In the genomic region with DNA sequence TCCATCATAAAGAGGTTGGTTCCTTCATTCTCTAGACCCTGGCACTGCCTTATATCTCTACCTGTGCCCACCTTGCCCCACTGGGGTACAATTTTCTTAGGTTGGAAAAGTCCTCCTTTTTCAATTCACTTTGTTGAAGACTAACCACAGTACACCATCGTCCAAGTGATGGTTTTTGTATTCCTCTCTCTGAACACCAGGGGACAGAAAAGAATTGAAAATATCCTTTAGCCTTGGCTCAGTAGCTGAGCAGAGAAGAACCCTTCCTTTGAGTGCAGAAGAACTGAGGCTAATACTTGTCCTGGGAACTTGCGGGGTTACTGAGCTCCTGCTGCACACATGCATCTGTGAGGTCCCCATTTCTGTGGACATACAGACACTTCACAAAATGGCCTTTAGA, we compare ENCODE assay signal across 26 mouse cellular contexts. TPM values are rescaled to one million over a fixed set of nuclear protein-coding genes. Genes with fewer than 3 reads are reported as not detected.
DNase-seq lines count a peak whose midpoint lies in the region; ATAC-seq and TF ChIP-seq lines count a peak whose summit lies in the region.
"Had no signal": no experiment of that assay in that cellular context is flagged by ENCODE, and none has a peak within 500 bp of the region (broad histone marks: within the 10 kb centered on the region; RNA-seq: fewer than 3 reads in every experiment).

No protein-coding gene starts in this region.

- H3K9me3 ChIP-seq in CH12.LX (replicated peaks; ENCODE audit: low read length): no peaks in the 10 kb centered on the region
- no peaks in the 10 kb centered on the region for H3K9me3 ChIP-seq in MEL (replicated peaks; ENCODE audit: insufficient read depth, low read length)
- H3K9me3 ChIP-seq: embryonic facial prominence, embryonic 12.5 days; forebrain, embryonic 15.5 days; G1E; hindbrain, embryonic 13.5 days had no signal

- intact Hi-C loops in left cerebral cortex, adult 2 months (cut with DNase I): no loop called here

- TF ChIP-seq POLR2A in kidney, adult 2 months (IDR thresholded peaks at IDR 0.05; ENCODE audit: low read depth, low read length): no peak
- TF ChIP-seq POLR2A in CH12.LX (IDR thresholded peaks at IDR 0.05; ENCODE audit: low read depth, low read length): no peak
- TF ChIP-seq POLR2A in MEL (IDR thresholded peaks at IDR 0.05; ENCODE audit: control insufficient read depth in 1 of 2, insufficient read depth in 1 of 2, low read depth in 1 of 2, low read length in 2 of 2, poor library complexity in 1 of 2): no peak

- in situ Hi-C loops in CH12.LX (cut with MboI; ENCODE audit: low pct_ligation_motif_present, low pct_unique_long_range_greater_than_20kb, low sequenced_read_pairs): no loop called here

- H3K27ac ChIP-seq in kidney, adult 2 months (ENCODE audit: insufficient read depth, low read depth, low read length): no peak overlapping the region
- no peak overlapping the region for H3K27ac ChIP-seq in left cerebral cortex, adult 2 months
- H3K27ac ChIP-seq in CH12.LX (ENCODE audit: insufficient read depth, low read depth): no peak overlapping the region
- no peak overlapping the region for H3K27ac ChIP-seq in MEL (ENCODE audit: control insufficient read depth, low read depth, low read length)
- H3K27ac ChIP-seq: embryonic facial prominence, embryonic 12.5 days; forebrain, embryonic 15.5 days; hindbrain, embryonic 13.5 days; hindbrain, postnatal 0 days had no signal

- TF ChIP-seq EP300 in CH12.LX (IDR thresholded peaks at IDR 0.05; ENCODE audit: low read length): no peak
- no peak for TF ChIP-seq EP300 in MEL (IDR thresholded peaks at IDR 0.05; ENCODE audit: low read depth in 1 of 2, low read length in 2 of 2)

- WGBS in kidney, adult 2 months: 64% methylated on average over 2 of the region's 2 CpGs

- dilution Hi-C loops in CH12.LX (cut with MboI; ENCODE audit: extremely low pct_ligation_motif_present, extremely low pct_unique_long_range_greater_than_20kb, low sequenced_read_pairs): no loop called here

- H3K36me3 ChIP-seq in kidney, adult 2 months (ENCODE audit: control insufficient read depth, insufficient read depth, low read length): no peaks in the 10 kb centered on the region
- H3K36me3 ChIP-seq in CH12.LX (replicated peaks in 1 of 2; ENCODE audit: control insufficient read depth in 1 of 2, insufficient read depth in 1 of 2, low read length in 1 of 2): no peaks in the 10 kb centered on the region
- H3K36me3 ChIP-seq in MEL (ENCODE audit: control insufficient read depth in 1 of 2, insufficient read depth in 2 of 2, low read length in 2 of 2): no peaks in the 10 kb centered on the region
- H3K36me3 ChIP-seq: embryonic facial prominence, embryonic 12.5 days; forebrain, embryonic 15.5 days; G1E; hindbrain, embryonic 13.5 days had no signal

- ATAC-seq in frontal cortex, adult (ENCODE audit: low TSS enrichment): no peak
- ATAC-seq: forebrain, embryonic 15.5 days; hindbrain, postnatal 0 days had no signal

- no peaks in the 10 kb centered on the region for H3K27me3 ChIP-seq in kidney, adult 2 months (replicated peaks; ENCODE audit: control insufficient read depth, insufficient read depth, low read length)
- H3K27me3 ChIP-seq in CH12.LX (replicated peaks) (no peaks in the 10 kb centered on the region), MEL (ENCODE audit: control insufficient read depth in 1 of 2, insufficient read depth in 2 of 2, low read length in 2 of 2) (peaks cover 0 to 5% of the 10 kb centered on the region in 2 experiments; a peak in 3 of 4 replicates)
- H3K27me3 ChIP-seq: embryonic facial prominence, embryonic 12.5 days; forebrain, embryonic 15.5 days; hindbrain, embryonic 13.5 days had no signal

- H3K9ac ChIP-seq in CH12.LX (ENCODE audit: insufficient read depth, low read depth) (no peak overlapping the region), MEL (ENCODE audit: control insufficient read depth, low read depth, low read length, poor library complexity, severe bottlenecking) (no peak overlapping the region)
- H3K9ac ChIP-seq: embryonic facial prominence, embryonic 12.5 days; forebrain, embryonic 15.5 days; hindbrain, embryonic 13.5 days had no signal

- no peak overlapping the region for H3K4me3 ChIP-seq in kidney, adult 2 months (ENCODE audit: insufficient read depth, low read depth, low read length)
- H3K4me3 ChIP-seq in left cerebral cortex, adult 2 months: no peak overlapping the region
- H3K4me3 ChIP-seq in CH12.LX (replicated peaks in 1 of 3; ENCODE audit: low read depth in 2 of 3, low read length in 2 of 3, poor library complexity in 1 of 3) (no peak overlapping the region), MEL (ENCODE audit: control insufficient read depth in 1 of 2, insufficient read depth in 1 of 2, low read depth in 2 of 2, low read length in 2 of 2) (no peak overlapping the region)
- H3K4me3 ChIP-seq: embryonic facial prominence, embryonic 12.5 days; forebrain, embryonic 15.5 days; hindbrain, embryonic 13.5 days had no signal

- no peaks in the 10 kb centered on the region for H3K79me2 ChIP-seq in CH12.LX (replicated peaks; ENCODE audit: control insufficient read depth, extremely low read depth, insufficient read depth, poor library complexity, severe bottlenecking)
- no peaks in the 10 kb centered on the region for H3K79me2 ChIP-seq in MEL (ENCODE audit: control insufficient read depth, insufficient read depth, low read length, poor library complexity)

- peak; percentile 50 for DNase-seq in kidney, adult 2 months
- DNase-seq in kidney, adult 11 months: no peak
- DNase-seq in left cerebral cortex, adult 2 months (ENCODE audit: extremely low spot score in 1 of 2, low spot score in 2 of 2): no peak
- no peak for DNase-seq in left cerebral cortex, adult 8-10 months (ENCODE audit: low spot score in 2 of 2)
- DNase-seq in CH12.LX (ENCODE audit: extremely low read depth) (no peak), MEL (ENCODE audit: low read depth, low spot score) (no peak)
- DNase-seq: adrenal gland, postnatal 10 days; cerebellum, adult 11 months; cerebellum, adult 9-10 months; cerebellum, postnatal 25 days; gastrocnemius, postnatal 10 days; heart, postnatal 14 days had no signal

- H3K4me2 ChIP-seq in CH12.LX (ENCODE audit: insufficient read depth, low read depth, poor library complexity, severe bottlenecking): no peak overlapping the region
- H3K4me2 ChIP-seq: embryonic facial prominence, embryonic 12.5 days; forebrain, embryonic 15.5 days; hindbrain, embryonic 13.5 days had no signal

- H3K4me1 ChIP-seq in kidney, adult 2 months (ENCODE audit: control insufficient read depth, insufficient read depth, low read length): peaks cover 10% of the 10 kb centered on the region
- H3K4me1 ChIP-seq in CH12.LX (ENCODE audit: control insufficient read depth in 1 of 2, insufficient read depth in 2 of 2): peaks cover 0 to 4% of the 10 kb centered on the region in 2 experiments; a peak in 1 of 4 replicates
- H3K4me1 ChIP-seq in MEL (ENCODE audit: control insufficient read depth in 1 of 2, insufficient read depth in 2 of 2, low read length in 2 of 2): no peaks in the 10 kb centered on the region
- H3K4me1 ChIP-seq: embryonic facial prominence, embryonic 12.5 days; forebrain, embryonic 15.5 days; hindbrain, embryonic 13.5 days had no signal

- TF ChIP-seq CTCF in kidney, adult 2 months (conservative IDR thresholded peaks at IDR 0.05; ENCODE audit: insufficient read depth, insufficient read length, low read depth, low read length): 0 out of 2 replicates have a peak, but pooled peaks have one; percentile 26
- TF ChIP-seq CTCF in left cerebral cortex, adult 2 months (IDR thresholded peaks at IDR 0.05): peak; percentile 22
- TF ChIP-seq CTCF in CH12.LX (conservative IDR thresholded peaks at IDR 0.05 in 1 of 2, IDR thresholded peaks at IDR 0.05 in 1 of 2; ENCODE audit: low read depth in 2 of 2, low read length in 2 of 2): peak in 1 of 2 experiments; percentile 37; a peak in 2 of 4 replicates
- TF ChIP-seq CTCF in MEL (IDR thresholded peaks at IDR 0.05 in 2 of 3, conservative IDR thresholded peaks at IDR 0.05 in 1 of 3; ENCODE audit: control insufficient read depth in 1 of 3, insufficient read depth in 1 of 3, low read depth in 2 of 3, low read length in 3 of 3, poor library complexity in 1 of 3, severe bottlenecking in 1 of 3): peak in 1 of 3 experiments; percentile 18; a peak in 1 of 6 replicates

- peak; percentile 24 for TF ChIP-seq RAD21 in CH12.LX (IDR thresholded peaks at IDR 0.05; ENCODE audit: low read depth, low read length)
- peak; percentile 17 for TF ChIP-seq RAD21 in MEL (IDR thresholded peaks at IDR 0.05; ENCODE audit: low read depth, low read length)

RNA-seq across cellular contexts. Expression of gene Ces2f, which starts 2.5 kb away (rescaled TPM):
- 0.08 and 0.10 TPM in 2 replicates for polyA plus RNA-seq in kidney, adult 2 months (2012; rRNA removed)
- not detected for total RNA-seq in left cerebral cortex, adult 2 months (2021)
- not detected for total RNA-seq in left cerebral cortex, adult 8-10 months (2022)
- total RNA-seq in CH12.LX (2012; rRNA removed): 0.04 and 0.08 TPM in 2 replicates
- total RNA-seq in CH12.LX (2014; rRNA removed): 0.04 TPM in 1 of 2 replicates, not detected in the other
- polyA plus RNA-seq in CH12.LX (2012; ENCODE audit: insufficient read length, low read depth): not detected in 2 replicates
- total RNA-seq in MEL (2012; rRNA removed): not detected in 2 replicates
- polyA plus RNA-seq in MEL (2012; ENCODE audit: insufficient read depth in 1 of 2, insufficient read length in 2 of 2, low read depth in 1 of 2, low replicate concordance in 2 of 2, missing spikeins in 1 of 2): not detected
- total RNA-seq: adrenal gland, postnatal 10 days; gastrocnemius, postnatal 10 days; heart, adult 8-10 months; hematopoietic stem cell, adult 5-6 weeks; hindbrain, postnatal 0 days had no signal
- polyA plus RNA-seq: brain, embryonic 14.5 days; cortical plate, adult 2 months; embryonic facial prominence, embryonic 12.5 days; forebrain, embryonic 11.5 days; forebrain, embryonic 15.5 days; frontal cortex, adult 2 months; G1E; heart, embryonic 14.5 days; hindbrain, embryonic 13.5 days; hindbrain, postnatal 0 days had no signal

RNA-seq across cellular contexts. Expression of gene Ces2g, which starts 16.9 kb away (rescaled TPM):
- polyA plus RNA-seq in kidney, adult 2 months (2012; rRNA removed): 9.3 and 11.9 TPM in 2 replicates
- under 1 TPM in 1 of 2 experiments, not detected in 1; 0.34 TPM for total RNA-seq in left cerebral cortex, adult 2 months (2021)
- under 1 TPM; 0.13 to 0.51 (median 0.32) TPM for total RNA-seq in left cerebral cortex, adult 8-10 months (2022)
- total RNA-seq in CH12.LX (2012; rRNA removed) (0.17 and 0.30 TPM in 2 replicates), CH12.LX (2014; rRNA removed) (0.07 TPM in 1 of 2 replicates, not detected in the other), MEL (2012; rRNA removed) (95.3 and 105 TPM in 2 replicates)
- polyA plus RNA-seq in CH12.LX (2012; ENCODE audit: insufficient read length, low read depth) (0.11 and 0.14 TPM in 2 replicates), MEL (2012; ENCODE audit: insufficient read depth in 1 of 2, insufficient read length in 2 of 2, low read depth in 1 of 2, low replicate concordance in 2 of 2, missing spikeins in 1 of 2) (100 to 1,000 TPM in 1 of 2 experiments, not detected in 1; 195 TPM)
- polyA plus RNA-seq: embryonic facial prominence, embryonic 12.5 days; forebrain, embryonic 11.5 days; forebrain, embryonic 15.5 days; hindbrain, embryonic 13.5 days had no signal

RNA-seq across cellular contexts. Expression of gene Ces2e, which starts 18.6 kb away (rescaled TPM):
- polyA plus RNA-seq in kidney, adult 2 months (2012; rRNA removed): 19.7 and 20.3 TPM in 2 replicates
- not detected for total RNA-seq in left cerebral cortex, adult 2 months (2021)
- total RNA-seq in left cerebral cortex, adult 8-10 months (2022): under 1 TPM in 1 of 4 experiments, not detected in 3; 0.30 TPM
- total RNA-seq in CH12.LX (2012; rRNA removed) (0.04 TPM in 1 of 2 replicates, not detected in the other), CH12.LX (2014; rRNA removed) (0.11 TPM in 1 of 2 replicates, not detected in the other), MEL (2012; rRNA removed) (not detected in 2 replicates)
- polyA plus RNA-seq in CH12.LX (2012; ENCODE audit: insufficient read length, low read depth) (not detected in 2 replicates), MEL (2012; ENCODE audit: insufficient read depth in 1 of 2, insufficient read length in 2 of 2, low read depth in 1 of 2, low replicate concordance in 2 of 2, missing spikeins in 1 of 2) (not detected)
- total RNA-seq: gastrocnemius, postnatal 10 days; hematopoietic stem cell, adult 5-6 weeks; hindbrain, postnatal 0 days had no signal
- polyA plus RNA-seq: brain, embryonic 14.5 days; embryonic facial prominence, embryonic 12.5 days; forebrain, embryonic 11.5 days; forebrain, embryonic 15.5 days; frontal cortex, adult 2 months; G1E; hindbrain, embryonic 13.5 days; hindbrain, postnatal 0 days had no signal

RNA-seq across cellular contexts. Expression of gene Ces2h, which starts 56.0 kb away (rescaled TPM):
- polyA plus RNA-seq in kidney, adult 2 months (2012; rRNA removed): 0.48 and 0.53 TPM in 2 replicates
- not detected for total RNA-seq in left cerebral cortex, adult 2 months (2021)
- not detected for total RNA-seq in left cerebral cortex, adult 8-10 months (2022)
- not detected in 2 replicates for total RNA-seq in CH12.LX (2012; rRNA removed)
- total RNA-seq in CH12.LX (2014; rRNA removed): not detected in 2 replicates
- not detected in 2 replicates for polyA plus RNA-seq in CH12.LX (2012; ENCODE audit: insufficient read length, low read depth)
- total RNA-seq in MEL (2012; rRNA removed): not detected in 2 replicates
- not detected for polyA plus RNA-seq in MEL (2012; ENCODE audit: insufficient read depth in 1 of 2, insufficient read length in 2 of 2, low read depth in 1 of 2, low replicate concordance in 2 of 2, missing spikeins in 1 of 2)
- total RNA-seq: G1E; gastrocnemius, postnatal 10 days; heart, adult 8-10 months; heart, postnatal 14 days; hematopoietic stem cell, adult 5-6 weeks; hindbrain, postnatal 0 days had no signal
- polyA plus RNA-seq: brain, embryonic 14.5 days; cortical plate, adult 2 months; embryonic facial prominence, embryonic 12.5 days; forebrain, embryonic 11.5 days; forebrain, embryonic 15.5 days; frontal cortex, adult 2 months; G1E; gonadal fat pad, adult 2 months; heart, embryonic 14.5 days; hindbrain, embryonic 13.5 days; hindbrain, postnatal 0 days had no signal

Comparison
In these comparisons a context has a peak if more than half of its experiments do, and no peak if none do; other contexts are left out.
1. RNA of gene Ces2g, which starts 16.9 kb away (total RNA-seq): 95.3 to 105 TPM in MEL; 0.13 to 0.51 TPM in left cerebral cortex, adult 8-10 months, 0.34 TPM in left cerebral cortex, adult 2 months and 0.07 to 0.30 TPM in CH12.LX; every median in the first group is over 10 times any median in the second.